Mouse (Mus musculus) kidney, adult 18-20 months (tissue): ENCODE measurements around the gene Papola.
"Not testable (repeated sequence)": the region's sequence is repeated elsewhere in the genome, so short reads cannot be mapped to it uniquely, and the experiment has no call there.

Experiments used
- DNase-seq: peaks from one replicate; pipeline ENCODE4 v3.0.0; 2021

Gene Papola

GRCm38 (mm10) chr12:105806205-105806604, 21.7 kb downstream of the Papola start:
- DNase-seq, result no peak

- no peak for DNase-seq
Observed at GRCm38 (mm10) chr12:105807416-105807815, 22.9 kb downstream of the Papola start.

GRCm38 (mm10) chr12:105808945-105809344, 24.5 kb downstream of the Papola start:
- no peak for DNase-seq

- no peak for DNase-seq
Observed at GRCm38 (mm10) chr12:105810608-105811007, 26.1 kb downstream of the Papola start.

- DNase-seq, result no peak
Observed at GRCm38 (mm10) chr12:105813957-105814356, 29.5 kb downstream of the Papola start.

GRCm38 (mm10) chr12:105823472-105823871, 39.0 kb downstream of the Papola start:
- no peak for DNase-seq

GRCm38 (mm10) chr12:105824743-105825142, 40.2 kb downstream of the Papola start:
- DNase-seq, result no peak

GRCm38 (mm10) chr12:105825266-105825665, 40.8 kb downstream of the Papola start:
- no peak for DNase-seq

GRCm38 (mm10) chr12:105832541-105832940, 48.0 kb downstream of the Papola start:
- no peak for DNase-seq

- no peak for DNase-seq
Observed at GRCm38 (mm10) chr12:105834926-105835325, 50.4 kb downstream of the Papola start.

GRCm38 (mm10) chr12:105835571-105835970, 51.1 kb downstream of the Papola start:
- DNase-seq, result no peak

- DNase-seq, result peak; percentile 33
Observed at GRCm38 (mm10) chr12:105836196-105836595, 51.7 kb downstream of the Papola start.

GRCm38 (mm10) chr12:105839096-105839495, 54.6 kb downstream of the Papola start:
- no peak for DNase-seq

GRCm38 (mm10) chr12:105840545-105840944, 56.1 kb downstream of the Papola start:
- not testable (repeated sequence) for DNase-seq

- DNase-seq, result peak; percentile 68
Observed at GRCm38 (mm10) chr12:105843243-105844005, 58.9 kb downstream of the Papola start.

- DNase-seq, result no peak
Observed at GRCm38 (mm10) chr12:105844406-105844805, 59.9 kb downstream of the Papola start.

GRCm38 (mm10) chr12:105849102-105849501, 64.6 kb downstream of the Papola start:
- no peak for DNase-seq

- DNase-seq, result no peak
Observed at GRCm38 (mm10) chr12:105850675-105851074, 66.2 kb downstream of the Papola start.

- no peak for DNase-seq
Observed at GRCm38 (mm10) chr12:105852798-105853197, 68.3 kb downstream of the Papola start.

GRCm38 (mm10) chr12:105854639-105855038, 70.1 kb downstream of the Papola start:
- DNase-seq, result peak; percentile 42

GRCm38 (mm10) chr12:105857902-105858640, 73.6 kb downstream of the Papola start:
- DNase-seq, result no peak

GRCm38 (mm10) chr12:105862072-105862471, 77.6 kb downstream of the Papola start:
- DNase-seq, result no peak

- no peak for DNase-seq
Observed at GRCm38 (mm10) chr12:105862607-105863006, 78.1 kb downstream of the Papola start.

- no peak for DNase-seq
Observed at GRCm38 (mm10) chr12:105863436-105863835, 78.9 kb downstream of the Papola start.
